Mouse (Mus musculus) liver, embryonic 11.5 days (tissue): Measurements from ENCODE around the gene Maats1. TPM values are rescaled to one million over a fixed set of nuclear protein-coding genes. Genes with fewer than 3 reads are reported as not detected.
A peak's percentile ranks its signal among the peaks of the same experiment; 100 is the strongest.

Source experiments
- ATAC-seq: fragments of 200-750 bp; cut with Nextera tagmentation; replicated peaks from 2 replicates; pipeline ENCODE4 v1.8.0; 2017; ENCODE audit warnings: moderate number of reproducible peaks, mild to moderate bottlenecking, moderate TSS enrichment, moderate library complexity; ENCODE audit not compliant: low FRiP score
- DNase-seq: peaks from one replicate; pipeline ENCODE4 v3.0.0-alpha.2; 2017; ENCODE audit warnings: low spot score
- H3K27ac ChIP-seq: fragments of 300-500 bp; sonication (generic); 2 replicates; pipeline ENCODE4 v1.5.1; 2014; ENCODE audit warnings: mild to moderate bottlenecking, low read depth, low read length, control low read depth
- H3K27me3 ChIP-seq: fragments of 300-500 bp; sonication (generic); replicated peaks from 2 replicates; pipeline ENCODE4 v1.6.1; 2014; ENCODE audit warnings: low read length, mixed read lengths; ENCODE audit not compliant: control insufficient read depth, insufficient read depth
- H3K36me3 ChIP-seq: fragments of 300-500 bp; sonication (generic); 2 replicates; pipeline ENCODE4 v1.6.1; 2014; ENCODE audit warnings: mild to moderate bottlenecking, low read length, moderate library complexity, mixed read lengths; ENCODE audit not compliant: control insufficient read depth, insufficient read depth
- H3K4me1 ChIP-seq: fragments of 300-500 bp; sonication (generic); replicated peaks from 2 replicates; pipeline ENCODE4 v1.6.1; 2014; ENCODE audit warnings: low read length, mixed read lengths; ENCODE audit not compliant: control insufficient read depth, insufficient read depth
- H3K4me2 ChIP-seq: fragments of 300-500 bp; sonication (generic); 2 replicates; pipeline ENCODE4 v1.6.1; 2014; ENCODE audit warnings: mild to moderate bottlenecking, control low read depth, moderate library complexity
- H3K4me3 ChIP-seq: fragments of 300-500 bp; sonication (generic); 2 replicates; pipeline ENCODE4 v1.5.1; 2014; ENCODE audit warnings: low read depth, low read length, control low read depth
- H3K9ac ChIP-seq: fragments of 300-500 bp; sonication (generic); 2 replicates; pipeline ENCODE4 v1.6.1; 2014; ENCODE audit warnings: low read depth, low read length, control low read depth
- H3K9me3 ChIP-seq: fragments of 300-500 bp; sonication (generic); 2 replicates; pipeline ENCODE4 v1.6.1; 2016; ENCODE audit warnings: low read length, inconsistent platforms, mixed read lengths; ENCODE audit not compliant: control insufficient read depth
- WGBS: fragments of 180-500 bp; shearing (Covaris S2); extraction: QIAGEN DNeasy Blood & Tissue Kit; methylation state at CpG from one replicate; pipeline ENCODE4 v1.1.7; 2014; 5-methylcytosine and 5-hydroxymethylcytosine counted together
- polyA plus RNA-seq: library from polyadenylated mRNA; unstranded; fragments of >200 nt; fragmentation: Nextera tagmentation; extraction: Ambion mirVana; gene quantifications from 2 replicates; pipeline ENCODE4 v1.2.1, GENCODE M21; 2014

The Maats1 gene
- polyA plus RNA-seq, 1 experiment from 2014 or later, result 0.05 TPM

DNA sequence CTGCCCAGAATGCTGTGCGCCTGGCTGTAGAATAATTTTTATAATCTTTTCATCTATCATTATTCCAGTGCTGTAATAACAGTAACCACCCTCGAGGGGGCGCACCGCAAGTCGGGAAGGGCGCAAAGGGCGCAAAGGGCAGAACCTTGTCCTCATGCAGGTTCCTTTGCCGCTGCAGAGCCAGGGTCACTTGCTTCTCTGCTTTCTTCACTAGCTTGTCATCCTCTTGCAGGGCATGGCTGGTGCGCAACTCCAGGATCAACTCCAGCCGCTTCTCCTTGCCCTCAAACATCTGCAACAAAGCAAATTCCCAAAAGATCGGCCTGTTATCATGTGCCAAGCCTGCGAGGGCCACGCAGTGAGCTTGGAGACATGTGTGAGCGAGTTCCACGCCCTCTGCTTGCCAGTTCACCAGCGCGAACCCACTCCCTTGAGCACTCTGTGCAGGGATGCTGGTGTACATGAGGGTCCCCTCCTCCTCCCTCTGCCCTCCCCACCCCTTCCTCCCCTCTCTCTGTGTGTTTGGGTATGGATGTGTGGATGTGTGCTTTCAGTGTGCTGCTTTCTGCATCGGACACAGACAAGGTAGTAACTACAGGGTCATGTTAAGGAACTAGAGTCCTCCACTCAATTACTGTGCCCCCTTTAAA, 35.2 kb downstream of the Maats1 start:
- no peak for ATAC-seq
- Histone ChIP-seq H3K9ac (no peak overlapping the region), H3K9me3 (no peaks in the 10 kb centered on the region), H3K36me3 (no peaks in the 10 kb centered on the region), H3K4me3 (no peak overlapping the region), H3K27ac (no peak overlapping the region), H3K4me1 (no peaks in the 10 kb centered on the region), H3K27me3 (no peaks in the 10 kb centered on the region), H3K4me2 (no peak overlapping the region)
- no peak for DNase-seq
- WGBS, result 49% methylated on average over 18 of the region's 18 CpGs

DNA sequence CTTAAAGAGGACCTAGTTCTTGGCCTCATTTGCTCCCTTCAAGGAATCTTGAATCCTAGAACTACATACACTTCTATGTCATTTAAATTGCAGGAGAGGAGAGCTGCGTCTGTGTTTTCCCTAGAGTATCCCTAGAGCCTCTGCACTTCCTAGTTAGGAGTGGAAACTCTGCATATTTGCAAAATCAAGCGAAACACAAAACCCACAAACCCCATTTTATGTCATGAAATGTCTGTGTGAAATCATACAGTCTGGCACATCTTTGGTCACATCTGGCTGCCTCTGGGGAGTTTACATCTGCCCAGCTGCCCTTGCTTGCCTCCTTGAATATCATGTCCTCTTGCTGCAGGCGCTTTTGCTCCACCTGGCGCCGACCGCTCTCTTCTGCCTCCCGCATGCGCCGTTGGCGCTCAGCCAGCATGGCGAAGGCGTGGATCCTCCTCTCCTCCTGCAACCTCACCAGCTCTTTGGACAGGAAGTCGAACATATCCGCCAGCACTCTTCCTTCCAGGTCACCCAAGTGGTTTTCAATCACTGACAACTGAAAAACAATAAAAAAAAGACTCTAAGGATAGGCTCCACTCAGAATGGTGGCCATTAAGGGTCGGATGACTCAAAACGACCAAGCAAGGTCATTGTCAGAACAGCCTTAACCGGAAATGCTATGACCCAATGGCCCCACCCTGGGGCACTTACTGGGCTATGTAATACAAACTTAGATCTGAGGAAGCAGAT, 37.3 kb downstream of the Maats1 start:
- ATAC-seq (no peak), DNase-seq (no peak)
- Histone ChIP-seq H3K27ac (no peak overlapping the region), H3K4me3 (no peak overlapping the region), H3K4me2 (no peak overlapping the region), H3K36me3 (no peaks in the 10 kb centered on the region), H3K9ac (no peak overlapping the region), H3K9me3 (no peaks in the 10 kb centered on the region), H3K27me3 (no peaks in the 10 kb centered on the region), H3K4me1 (no peaks in the 10 kb centered on the region)
- 71% methylated on average over 17 of the region's 17 CpGs for WGBS

DNA sequence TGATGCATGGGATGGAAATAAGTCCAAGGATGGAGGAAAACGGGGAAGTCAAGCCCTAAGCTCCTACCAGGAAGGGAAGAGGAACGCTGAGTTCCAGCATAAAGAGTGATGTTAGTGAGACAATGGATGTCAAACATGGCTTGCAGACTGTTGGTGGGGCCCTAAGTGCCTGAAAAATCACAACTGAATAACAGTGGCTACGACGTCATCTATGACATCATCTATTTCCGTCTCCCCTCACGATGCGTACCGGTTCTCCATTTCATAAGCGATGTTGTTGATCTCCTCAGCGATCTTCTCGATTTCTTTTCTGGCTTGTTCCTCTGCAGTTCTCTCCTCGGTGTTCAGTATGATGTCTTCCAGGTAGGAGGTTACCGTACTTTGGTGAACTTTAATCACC, 39.6 kb downstream of the Maats1 start:
- Histone ChIP-seq H3K4me2 (no peak overlapping the region), H3K27me3 (no peaks in the 10 kb centered on the region), H3K36me3 (no peaks in the 10 kb centered on the region), H3K9ac (no peak overlapping the region), H3K4me3 (no peak overlapping the region), H3K4me1 (no peaks in the 10 kb centered on the region), H3K9me3 (no peaks in the 10 kb centered on the region), H3K27ac (no peak overlapping the region)
- 82% methylated on average over 13 of the region's 13 CpGs for WGBS
- ATAC-seq (no peak), DNase-seq (no peak)

DNA sequence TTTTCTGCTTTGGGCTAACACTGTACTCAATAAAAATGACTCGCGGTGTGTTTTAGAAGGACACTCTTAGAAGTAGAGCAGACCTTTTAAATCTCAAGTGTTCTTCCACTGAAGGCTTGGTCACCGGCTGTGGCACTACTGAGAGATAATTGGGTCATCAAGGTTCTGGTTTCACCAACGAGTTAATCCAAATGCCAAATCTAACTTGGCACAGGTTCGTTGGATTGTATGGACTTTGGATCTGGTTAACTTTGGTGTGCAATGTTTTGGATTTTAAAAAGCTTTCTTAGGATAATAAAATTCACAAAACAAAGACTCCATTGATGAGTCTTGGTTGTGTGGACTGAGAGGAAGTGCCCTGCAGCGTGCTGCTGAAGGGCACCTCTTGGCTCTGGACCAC, 43.5 kb downstream of the Maats1 start:
- 82% methylated on average over 6 of the region's 6 CpGs for WGBS
- H3K27ac ChIP-seq, result no peak overlapping the region
- H3K4me2 ChIP-seq, result no peak overlapping the region
- no peak overlapping the region for H3K9ac ChIP-seq
- H3K9me3 ChIP-seq, result no peaks in the 10 kb centered on the region
- H3K36me3 ChIP-seq, result no peaks in the 10 kb centered on the region
- no peaks in the 10 kb centered on the region; the same call in 1 of the 2 replicates for H3K4me1 ChIP-seq
- ATAC-seq (no peak), DNase-seq (no peak)
- no peaks in the 10 kb centered on the region for H3K27me3 ChIP-seq
- no peak overlapping the region for H3K4me3 ChIP-seq

DNA sequence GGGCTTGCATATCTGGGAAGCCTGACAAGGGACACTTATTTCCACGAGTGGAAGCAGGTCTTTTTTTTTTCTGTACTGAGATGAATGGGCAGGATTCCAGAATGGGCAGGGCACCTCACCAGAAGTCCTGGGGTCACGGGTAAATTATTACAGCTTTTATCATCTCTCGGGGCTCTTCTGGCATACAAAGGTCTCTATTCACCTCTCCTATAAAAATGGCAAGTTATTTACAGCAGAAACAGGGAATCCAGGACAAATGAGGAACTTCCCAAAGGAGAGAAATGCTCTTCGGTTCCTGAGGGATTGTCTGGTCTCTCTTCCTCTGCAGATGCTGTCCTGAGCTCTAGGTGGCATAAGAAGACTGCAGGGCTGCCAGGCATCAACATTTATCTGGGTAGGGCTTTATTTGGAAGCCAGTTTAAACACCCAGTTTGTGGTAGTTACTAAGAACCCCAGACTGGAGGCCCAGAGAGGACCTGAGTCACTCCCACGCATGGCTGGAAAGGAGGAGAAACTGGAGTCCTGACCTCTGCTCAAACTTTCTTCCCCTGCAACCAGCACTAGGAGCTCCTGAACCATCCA, 46.5 kb downstream of the Maats1 start:
- Histone ChIP-seq H3K4me1 (no peaks in the 10 kb centered on the region; the same call in 1 of the 2 replicates), H3K27ac (no peak overlapping the region), H3K9ac (no peak overlapping the region), H3K4me2 (no peak overlapping the region), H3K27me3 (no peaks in the 10 kb centered on the region), H3K36me3 (no peaks in the 10 kb centered on the region), H3K4me3 (no peak overlapping the region), H3K9me3 (no peaks in the 10 kb centered on the region)
- DNase-seq, result no peak
- 47% methylated on average over 5 of the region's 5 CpGs for WGBS
- no peak for ATAC-seq

DNA sequence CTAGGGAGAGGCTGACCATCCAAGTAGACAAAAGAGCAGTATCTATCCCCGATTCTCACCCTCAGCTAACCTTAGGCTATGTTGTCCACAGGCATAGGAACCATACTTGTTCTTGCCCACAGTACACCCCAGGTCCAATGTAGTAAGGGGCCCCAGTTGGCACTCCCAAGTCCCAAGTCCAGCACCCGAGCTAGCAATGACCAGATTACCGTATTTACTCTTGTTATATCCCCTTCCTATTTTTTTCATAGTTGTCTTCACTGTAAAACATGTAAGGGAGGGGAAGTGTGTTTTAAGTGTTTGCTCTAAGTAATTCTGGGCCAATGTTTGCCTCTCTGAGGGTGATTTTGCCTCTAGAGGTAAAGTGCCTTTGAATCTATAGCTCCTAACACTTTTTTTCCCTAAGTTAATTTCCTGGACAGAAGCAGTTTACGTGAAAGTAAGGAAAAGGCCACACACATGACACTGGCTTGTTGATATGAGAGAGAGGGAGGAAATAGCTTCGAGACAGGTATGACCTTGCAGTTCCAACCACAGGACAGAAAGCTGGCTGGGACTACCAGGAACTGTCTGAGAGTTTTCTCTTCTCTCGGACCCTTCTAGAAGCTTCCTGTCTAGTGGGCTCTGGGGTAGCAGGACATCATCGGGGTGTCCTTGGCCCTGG, 47.1 kb downstream of the Maats1 start, which contains the start of gene Nr1i2:
Gene Nr1i2 (minus strand): TSS at position 140 of the 664 bp plus-strand sequence.
- Histone ChIP-seq H3K4me2 (peak within 1 kb of the TSS; percentile 28), H3K9ac (no peak within 1 kb of the TSS), H3K36me3 (no peaks in the 10 kb centered on the region), H3K4me1 (no peaks in the 10 kb centered on the region; the same call in 1 of the 2 replicates), H3K4me3 (no peak within 1 kb of the TSS; the same call in 1 of the 2 replicates), H3K27me3 (no peaks in the 10 kb centered on the region), H3K27ac (no peak within 1 kb of the TSS), H3K9me3 (no peaks in the 10 kb centered on the region)
- ATAC-seq (0 out of 2 replicates have a peak, but pooled peaks have one; percentile 26), DNase-seq (no peak)
- WGBS, result 59% methylated on average over 7 of the region's 7 CpGs

- Histone ChIP-seq H3K27me3 (no peaks in the 10 kb centered on the region), H3K9me3 (no peaks in the 10 kb centered on the region), H3K4me2 (no peak overlapping the region), H3K4me1 (peaks cover 14% of the 10 kb centered on the region), H3K27ac (no peak overlapping the region), H3K9ac (no peak overlapping the region), H3K4me3 (no peak overlapping the region), H3K36me3 (no peaks in the 10 kb centered on the region)
- ATAC-seq (no peak), DNase-seq (no peak)
- 64% methylated on average over 2 of the region's 2 CpGs for WGBS
These were observed 51.8 kb downstream of the Maats1 start for GRCm38 (mm10) chr16:38290151-38290550.

GRCm38 (mm10) chr16:38288851-38289250, 53.1 kb downstream of the Maats1 start:
- no peak for DNase-seq
- no peak overlapping the region for H3K27ac ChIP-seq
- no peak; the same call in 1 of the 2 replicates for ATAC-seq
- H3K4me2 ChIP-seq, result no peak overlapping the region
- H3K4me1 ChIP-seq, result peaks cover 14% of the 10 kb centered on the region
- H3K36me3 ChIP-seq, result no peaks in the 10 kb centered on the region
- H3K27me3 ChIP-seq, result no peaks in the 10 kb centered on the region
- WGBS, result 30% methylated on average over 6 of the region's 6 CpGs
- no peak overlapping the region for H3K4me3 ChIP-seq
- H3K9me3 ChIP-seq, result no peaks in the 10 kb centered on the region
- H3K9ac ChIP-seq, result no peak overlapping the region
